Mouse (Mus musculus) brain, embryonic 18.5 days (tissue): ENCODE data around the gene Rpl23a.

Experiments used
- DNase-seq: peaks from one replicate; pipeline ENCODE4 v3.0.0-alpha.2; 2012; ENCODE audit warnings: low read depth, low spot score

Gene Rpl23a

DNA sequence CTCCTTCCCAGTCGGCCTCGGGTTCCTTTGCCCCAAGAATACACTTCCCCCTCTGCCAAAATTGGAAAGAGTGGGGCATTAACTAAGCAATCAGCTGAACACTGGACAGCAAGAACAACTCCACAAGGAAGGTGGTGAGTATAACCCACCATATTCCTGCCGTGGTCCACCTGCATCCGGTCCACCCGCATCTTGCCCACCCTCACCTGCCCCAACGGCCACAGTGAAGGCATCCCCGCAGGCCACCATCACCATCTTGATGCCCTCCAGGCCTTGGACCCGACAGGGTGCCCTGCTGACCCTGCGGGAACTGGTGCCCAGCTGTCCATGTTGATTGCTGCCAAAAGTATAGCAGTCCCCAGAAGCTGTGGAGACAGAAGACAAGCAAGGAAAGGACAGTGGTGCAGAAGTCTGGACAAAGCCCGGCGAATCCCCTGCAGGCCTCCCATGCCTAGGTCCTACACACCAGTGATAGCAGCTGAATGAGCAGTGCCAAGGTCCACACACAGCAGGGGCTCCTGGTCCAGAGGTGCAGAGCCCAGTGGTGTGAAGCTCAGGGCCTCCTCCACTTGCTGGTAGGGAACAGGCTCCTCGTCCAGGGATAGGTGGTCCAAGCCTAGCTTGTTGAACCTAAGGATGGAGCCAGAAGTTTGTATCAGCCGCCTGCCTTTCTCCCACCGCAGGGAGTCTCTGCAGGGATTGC, 16.0 kb downstream of the Rpl23a start:
- DNase-seq, result no peak

DNA sequence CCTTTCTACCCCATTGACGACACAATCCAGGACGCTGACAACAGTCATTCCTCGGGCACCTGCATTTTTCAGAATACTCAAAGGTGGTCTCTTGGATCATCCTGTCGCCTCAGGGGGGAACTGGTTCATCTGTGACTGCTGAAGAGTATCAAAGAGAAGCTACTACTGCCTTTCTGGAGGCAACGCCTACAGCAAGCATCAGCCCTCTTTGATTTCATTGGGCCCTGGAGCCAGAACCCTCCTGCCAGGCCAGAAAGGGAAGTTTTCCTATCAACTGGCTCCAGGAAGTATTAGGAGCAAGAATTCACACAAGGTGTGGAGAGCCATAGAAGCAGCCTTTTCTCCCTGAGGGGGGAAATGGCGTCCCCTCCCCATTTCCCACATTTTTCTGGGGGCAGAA, 16.7 kb downstream of the Rpl23a start:
- no peak for DNase-seq

DNA sequence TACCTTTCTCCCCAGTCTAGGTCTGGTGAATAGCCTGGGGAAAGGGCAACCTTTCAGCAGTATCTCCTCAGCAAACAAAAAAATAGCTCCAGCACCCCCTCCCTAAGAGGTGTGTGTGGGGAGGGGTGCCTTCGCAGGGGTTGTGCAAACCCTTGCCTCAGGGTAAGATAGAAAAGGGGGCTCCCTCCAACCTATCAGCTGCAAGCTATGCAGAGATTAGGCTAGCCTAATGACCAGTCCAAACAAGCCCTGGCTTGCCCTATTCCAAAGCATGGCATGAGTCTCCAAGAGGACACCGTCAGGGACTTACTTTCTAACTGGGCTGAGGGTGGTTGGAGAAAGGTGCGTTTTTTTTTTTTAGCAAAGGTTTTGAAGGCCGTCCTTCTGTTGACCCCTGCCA, 17.2 kb downstream of the Rpl23a start:
- DNase-seq, result no peak

DNA sequence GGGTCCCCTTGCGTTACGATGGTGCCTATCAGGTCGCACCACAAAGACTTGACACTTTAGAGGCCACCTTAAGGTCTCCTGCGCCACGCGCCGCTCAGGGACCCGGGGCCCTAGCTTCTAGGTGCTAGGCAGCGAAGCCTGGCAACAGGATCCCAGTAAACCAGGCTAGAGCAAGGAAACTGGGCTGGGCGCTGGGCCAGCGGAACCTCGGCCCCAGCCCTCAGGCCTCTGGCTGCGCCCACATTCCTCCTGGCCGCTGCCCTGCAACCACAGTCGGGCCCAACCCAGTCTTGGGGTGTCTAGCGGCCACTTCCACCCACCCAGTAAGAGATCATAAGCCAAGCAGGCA, 17.6 kb downstream of the Rpl23a start:
- no peak for DNase-seq

DNA sequence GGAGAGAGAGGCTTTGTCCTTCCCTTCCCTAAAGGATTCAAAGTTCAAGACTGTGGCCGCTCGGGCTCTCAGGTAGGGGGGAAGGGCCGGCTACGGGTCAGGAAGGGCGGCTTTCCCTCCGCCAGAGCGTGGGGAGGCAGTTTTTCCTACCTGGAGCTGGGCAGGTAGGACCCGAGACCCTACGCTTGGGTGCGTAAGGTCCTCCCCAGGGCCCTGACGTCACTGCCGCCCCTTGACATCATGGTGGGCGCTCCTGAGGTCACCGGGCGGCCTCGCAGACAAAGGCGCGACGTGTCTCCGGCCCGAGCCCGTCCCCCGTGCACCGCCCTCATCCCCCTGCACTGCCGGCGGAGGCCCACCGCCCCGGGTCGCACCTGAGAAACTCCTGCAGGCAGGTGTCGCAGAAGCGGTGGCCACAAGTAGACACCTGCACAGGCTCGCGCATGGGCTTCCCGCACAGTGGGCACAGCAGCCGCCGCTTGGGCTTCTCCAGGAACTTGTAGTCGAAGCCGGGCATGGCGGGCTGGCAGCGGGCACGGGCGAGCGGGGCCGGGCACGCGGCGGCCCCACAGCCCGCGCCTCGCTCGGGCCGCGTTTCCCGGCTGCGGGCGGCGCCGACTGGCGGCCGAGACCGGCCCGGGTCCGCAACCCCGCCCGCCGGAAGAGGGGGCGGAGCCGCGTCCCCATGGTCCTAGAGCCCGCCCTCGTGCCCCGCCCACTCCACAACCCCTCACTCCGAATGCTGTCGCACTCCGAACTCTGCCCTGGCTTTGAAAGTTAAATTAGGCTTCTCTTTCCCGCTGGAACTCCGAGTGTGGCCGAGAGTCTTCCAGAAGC, 18.2 kb downstream of the Rpl23a start, which contains the start of gene Traf4:
TSS of gene Traf4 (minus strand) at position 666 of the 837 bp plus-strand sequence.
- no peak for DNase-seq

DNA sequence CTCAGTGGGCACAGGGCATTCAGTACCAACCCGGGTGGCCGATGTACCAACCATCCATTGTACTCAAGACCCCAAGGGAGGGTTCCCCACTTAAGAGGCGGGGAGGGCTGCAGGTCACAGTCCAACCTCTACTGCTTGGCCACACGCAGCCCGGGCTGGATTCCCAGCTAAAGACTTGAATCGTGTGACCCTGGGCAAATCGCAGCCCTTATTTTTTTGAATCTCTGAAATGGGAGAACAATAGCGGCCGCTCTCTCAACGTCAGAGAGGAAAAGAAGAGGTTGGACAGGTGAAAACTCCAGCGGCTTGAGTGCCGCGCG, 18.8 kb downstream of the Rpl23a start:
- DNase-seq, result no peak

DNA sequence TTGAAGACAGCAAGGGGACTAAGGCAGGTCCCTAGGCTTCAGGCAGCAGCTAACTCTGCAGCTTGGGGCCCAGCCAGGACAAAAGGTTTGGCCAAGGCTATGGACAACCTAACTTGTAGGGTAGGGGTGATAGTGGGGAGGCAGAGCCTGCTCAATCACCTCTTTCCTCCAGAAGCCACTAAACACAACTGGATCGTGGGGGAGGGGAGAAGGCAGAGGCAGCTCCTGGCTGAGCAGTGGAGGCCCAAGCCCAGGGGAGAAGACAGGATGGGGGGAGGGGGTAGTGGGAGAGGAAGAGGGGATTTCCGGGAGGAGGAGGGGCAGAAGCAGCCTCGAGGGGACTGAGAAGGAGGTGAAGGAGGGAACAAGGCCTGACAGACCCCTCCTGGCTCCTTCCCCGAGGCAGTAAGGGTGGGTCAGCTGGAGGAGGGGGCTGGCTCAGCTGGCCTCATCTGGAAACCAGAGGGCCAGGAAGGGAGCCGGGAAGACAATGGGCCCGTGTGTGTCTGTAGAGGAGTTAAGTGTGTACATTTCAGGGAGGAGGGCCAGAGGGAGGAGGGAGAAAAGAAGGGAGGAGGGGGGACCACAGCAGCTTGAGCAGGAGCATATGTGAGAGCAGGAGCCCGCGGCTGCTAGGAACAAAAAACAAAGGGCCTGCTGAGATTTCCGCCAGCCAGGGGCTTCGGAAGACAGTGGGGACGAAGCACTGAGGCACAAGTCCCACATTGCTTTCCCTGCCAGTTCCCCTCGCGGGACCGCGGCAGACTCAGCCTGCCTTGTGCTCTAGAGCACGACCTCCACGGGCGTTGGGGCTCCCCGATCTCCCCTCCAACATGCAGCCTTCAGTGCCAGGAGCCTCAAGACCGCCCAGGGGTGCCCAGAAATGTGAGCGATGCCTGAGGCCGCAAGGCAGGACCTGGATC, 19.4 kb downstream of the Rpl23a start:
- no peak for DNase-seq

DNA sequence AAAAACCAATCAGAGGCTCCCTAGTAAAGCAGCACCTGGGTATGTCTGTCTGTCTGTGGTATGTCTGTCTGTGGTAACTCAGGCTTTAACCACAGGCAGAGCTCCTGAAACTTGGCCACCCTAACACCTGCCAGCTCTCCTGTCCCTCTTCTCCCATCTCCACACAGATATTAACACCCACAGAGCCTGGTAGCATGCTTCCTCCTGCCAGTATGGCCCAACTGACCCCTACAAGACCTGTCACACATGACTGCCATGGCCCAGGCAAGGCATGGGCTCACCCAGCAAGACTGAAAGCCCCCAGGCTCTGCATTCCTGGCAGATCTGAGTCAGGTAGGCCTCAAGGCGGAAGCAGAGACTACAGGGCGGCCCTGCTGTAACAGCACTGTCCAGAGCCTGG, 20.3 kb downstream of the Rpl23a start:
- no peak for DNase-seq

DNA sequence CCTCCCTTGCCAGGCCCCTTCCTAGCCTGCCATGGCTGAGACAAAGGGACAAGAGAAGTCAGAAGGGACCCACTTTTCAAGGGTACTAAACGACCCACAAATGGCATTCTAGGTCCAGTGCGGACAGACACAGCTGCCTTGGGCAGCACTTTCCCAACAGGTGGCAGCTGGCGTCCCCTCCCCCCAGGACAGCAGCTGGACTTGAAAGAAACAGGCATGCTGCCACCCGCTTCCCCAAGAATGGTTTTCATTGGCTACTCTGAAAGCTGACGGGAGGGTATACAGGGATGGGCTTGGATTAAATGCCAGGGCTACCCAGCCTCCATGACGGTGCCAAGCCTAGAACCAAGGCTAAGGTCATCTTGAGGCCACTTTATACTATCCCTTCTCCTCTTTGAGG, 20.9 kb downstream of the Rpl23a start:
- DNase-seq, result no peak

DNA sequence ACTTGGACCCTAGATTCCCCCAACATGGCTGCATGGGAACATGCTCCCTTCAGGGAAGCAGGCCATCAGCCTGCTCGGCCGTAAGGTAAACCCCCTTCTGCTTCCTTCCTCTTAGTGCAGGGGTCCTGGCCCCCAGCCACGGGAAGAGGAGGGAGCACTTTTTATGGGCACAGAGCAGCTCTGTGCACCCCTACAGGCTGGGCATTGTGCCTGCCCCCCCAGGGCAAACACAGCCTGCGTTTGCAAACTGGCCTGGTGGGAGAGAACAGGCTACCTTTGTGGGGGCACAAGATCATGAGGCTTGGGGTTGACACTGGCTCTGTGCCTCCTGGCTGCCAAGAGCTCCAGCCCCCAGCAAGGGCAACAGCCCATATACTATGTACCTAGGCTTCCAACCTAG, 21.4 kb downstream of the Rpl23a start:
- DNase-seq, result no peak

DNA sequence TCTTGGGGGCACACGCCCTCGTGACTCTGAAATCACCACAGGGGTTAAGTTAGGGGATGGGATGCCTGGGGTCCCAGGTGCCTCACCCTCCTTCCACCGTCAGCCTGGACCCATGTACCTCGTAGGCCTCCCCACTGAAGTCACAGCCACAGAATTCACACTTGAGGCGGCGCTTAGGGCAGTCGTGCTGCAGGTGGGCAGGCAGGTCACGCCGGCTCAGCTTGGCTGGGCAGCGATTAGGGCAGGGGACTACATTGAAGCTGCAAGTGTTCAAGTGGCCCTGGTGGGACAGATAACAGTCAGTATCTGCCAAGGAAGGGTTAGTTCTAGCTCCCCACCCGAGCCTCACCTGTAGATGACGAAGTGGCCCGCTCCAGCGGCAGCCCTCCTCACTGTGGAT, 22.2 kb downstream of the Rpl23a start:
- DNase-seq, result no peak

DNA sequence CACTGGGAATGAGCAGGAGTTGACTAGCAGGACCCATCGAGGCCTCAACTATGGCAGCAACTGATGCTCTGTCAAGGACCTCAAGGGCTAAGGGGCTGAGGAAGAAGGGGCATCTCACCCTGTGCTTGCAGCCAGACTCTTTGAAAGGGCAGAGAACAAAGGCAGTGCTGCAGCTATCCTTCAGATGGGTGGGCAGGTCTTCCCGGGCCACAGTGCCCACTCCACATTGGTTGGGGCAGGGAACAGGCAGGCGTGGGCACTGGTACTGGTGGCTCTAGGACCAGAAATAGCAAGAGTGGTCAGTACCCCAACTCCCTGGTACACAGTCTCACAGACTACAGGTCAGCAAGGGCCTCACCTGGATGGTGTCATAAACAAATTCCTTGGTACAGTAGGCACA, 22.7 kb downstream of the Rpl23a start:
- DNase-seq, result no peak

DNA sequence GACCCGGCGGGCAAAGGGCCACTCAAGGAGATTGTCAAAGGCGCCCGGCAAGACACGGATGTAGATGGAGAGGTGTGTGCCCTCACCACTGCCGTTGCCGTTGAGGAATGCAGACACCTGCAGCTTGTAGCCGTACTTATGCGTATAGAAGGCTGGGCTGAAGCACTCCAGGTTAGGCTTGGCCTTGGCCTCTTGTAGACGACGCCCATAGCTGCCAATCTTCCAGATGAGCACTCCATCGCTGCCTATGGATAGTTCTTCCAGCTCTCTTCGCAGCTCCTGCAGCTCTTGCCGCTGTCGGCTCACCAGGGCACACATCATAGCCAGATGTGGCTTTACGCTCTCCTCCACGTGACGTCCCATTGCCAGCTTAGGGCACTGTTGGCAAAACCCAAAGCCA, 23.2 kb downstream of the Rpl23a start:
- no peak for DNase-seq

DNA sequence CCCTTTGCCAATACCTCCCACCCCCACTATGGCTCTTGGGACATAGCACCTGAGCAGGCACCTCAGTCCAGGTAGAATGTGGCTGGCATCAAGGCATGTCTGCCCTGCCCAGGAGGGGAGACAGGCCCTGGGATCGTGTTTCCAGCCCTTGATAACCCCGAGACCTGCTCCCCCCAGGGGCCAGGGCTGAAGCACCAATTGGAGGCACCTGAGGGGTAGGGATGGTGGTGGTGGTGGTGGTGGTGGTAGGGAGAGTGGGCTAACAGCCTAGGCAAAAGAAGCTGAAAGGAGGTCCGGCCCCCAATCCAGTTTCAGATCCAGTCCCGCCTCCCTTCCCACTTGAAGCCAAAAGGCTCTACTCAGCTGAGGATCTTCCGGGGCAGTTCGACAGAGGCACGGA, 23.8 kb downstream of the Rpl23a start:
- no peak for DNase-seq

DNA sequence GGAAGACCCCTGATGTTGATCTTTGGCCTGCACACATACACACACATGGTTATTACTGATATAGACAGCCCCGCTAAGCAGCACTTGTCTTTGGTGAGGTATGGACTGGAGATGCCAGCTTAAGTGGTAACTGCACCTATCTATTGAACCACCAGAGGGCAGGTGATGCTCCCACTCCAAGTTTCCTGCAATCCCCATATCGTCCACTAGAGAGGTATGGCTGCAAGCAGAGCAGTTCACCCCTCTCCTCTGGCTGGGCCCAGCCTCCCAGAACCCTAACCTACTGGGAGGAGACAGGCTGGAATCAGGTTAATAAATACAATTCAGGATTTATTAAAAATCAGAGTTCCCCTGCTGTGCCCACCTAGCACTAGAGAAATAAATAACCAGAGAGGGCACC, 24.3 kb downstream of the Rpl23a start:
- no peak for DNase-seq

DNA sequence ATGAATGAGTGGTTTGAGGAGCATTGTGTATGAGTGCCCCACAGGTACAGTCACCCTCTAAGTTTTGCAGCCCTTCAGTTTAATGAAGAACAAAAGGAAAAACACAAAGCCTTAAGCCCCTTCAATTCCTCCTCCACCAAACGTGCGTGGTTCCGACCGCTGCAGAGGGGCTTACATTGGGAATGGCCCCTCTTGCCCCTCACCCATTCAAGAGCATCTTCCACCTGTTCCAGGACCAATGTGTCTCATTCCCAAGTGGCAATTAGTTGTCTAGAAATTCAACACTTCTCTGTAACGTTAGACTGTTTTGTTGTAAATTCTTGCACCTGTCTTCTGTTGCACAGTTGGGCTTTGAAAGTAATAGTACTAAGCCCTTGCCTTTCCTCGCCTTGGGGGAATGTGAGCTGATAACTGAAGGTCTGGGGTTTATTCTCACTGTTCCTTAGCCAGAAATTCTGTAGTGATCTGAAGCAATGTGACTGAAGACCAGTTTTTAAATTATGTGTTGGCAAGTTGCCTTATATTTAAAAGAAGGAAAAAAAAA, 27.2 kb downstream of the Rpl23a start:
- DNase-seq, result no peak

DNA sequence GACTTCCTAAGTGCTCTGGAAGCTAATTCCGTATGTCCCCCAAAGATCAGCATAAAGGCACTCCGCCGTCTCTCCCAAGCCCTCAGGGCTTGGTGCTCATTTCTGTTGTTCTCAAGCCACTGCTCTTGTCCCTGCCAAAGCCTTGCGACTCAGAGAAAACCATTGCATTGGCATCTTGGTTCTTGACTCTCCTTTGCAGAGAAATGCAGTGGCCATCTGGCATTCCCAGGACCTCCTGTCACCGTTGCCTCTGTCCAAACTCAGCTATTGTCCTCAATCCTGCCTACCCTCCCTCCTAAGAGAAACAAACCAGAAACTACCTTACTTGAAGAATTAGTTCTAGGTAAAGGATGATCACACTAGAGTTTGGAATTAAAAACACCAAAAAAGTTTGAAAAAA, 27.7 kb downstream of the Rpl23a start:
- no peak for DNase-seq

DNA sequence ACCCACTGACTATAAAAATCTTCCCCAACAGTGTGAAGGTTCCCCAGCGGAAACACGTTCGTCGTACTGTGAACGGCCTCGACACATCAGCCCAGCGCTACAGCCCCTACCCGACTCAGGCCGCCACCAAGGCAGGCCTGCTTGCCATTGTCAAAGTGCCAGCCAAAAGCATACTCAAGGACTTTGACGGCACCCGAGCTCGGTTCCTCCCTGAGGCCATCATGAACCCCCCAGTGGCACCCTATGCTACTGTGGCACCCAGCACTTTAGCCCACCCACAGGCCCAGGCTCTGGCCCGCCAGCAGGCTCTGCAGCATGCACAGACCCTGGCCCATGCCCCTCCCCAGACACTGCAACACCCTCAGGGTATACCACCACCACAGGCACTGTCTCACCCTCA, 29.6 kb downstream of the Rpl23a start:
- DNase-seq, result no peak

DNA sequence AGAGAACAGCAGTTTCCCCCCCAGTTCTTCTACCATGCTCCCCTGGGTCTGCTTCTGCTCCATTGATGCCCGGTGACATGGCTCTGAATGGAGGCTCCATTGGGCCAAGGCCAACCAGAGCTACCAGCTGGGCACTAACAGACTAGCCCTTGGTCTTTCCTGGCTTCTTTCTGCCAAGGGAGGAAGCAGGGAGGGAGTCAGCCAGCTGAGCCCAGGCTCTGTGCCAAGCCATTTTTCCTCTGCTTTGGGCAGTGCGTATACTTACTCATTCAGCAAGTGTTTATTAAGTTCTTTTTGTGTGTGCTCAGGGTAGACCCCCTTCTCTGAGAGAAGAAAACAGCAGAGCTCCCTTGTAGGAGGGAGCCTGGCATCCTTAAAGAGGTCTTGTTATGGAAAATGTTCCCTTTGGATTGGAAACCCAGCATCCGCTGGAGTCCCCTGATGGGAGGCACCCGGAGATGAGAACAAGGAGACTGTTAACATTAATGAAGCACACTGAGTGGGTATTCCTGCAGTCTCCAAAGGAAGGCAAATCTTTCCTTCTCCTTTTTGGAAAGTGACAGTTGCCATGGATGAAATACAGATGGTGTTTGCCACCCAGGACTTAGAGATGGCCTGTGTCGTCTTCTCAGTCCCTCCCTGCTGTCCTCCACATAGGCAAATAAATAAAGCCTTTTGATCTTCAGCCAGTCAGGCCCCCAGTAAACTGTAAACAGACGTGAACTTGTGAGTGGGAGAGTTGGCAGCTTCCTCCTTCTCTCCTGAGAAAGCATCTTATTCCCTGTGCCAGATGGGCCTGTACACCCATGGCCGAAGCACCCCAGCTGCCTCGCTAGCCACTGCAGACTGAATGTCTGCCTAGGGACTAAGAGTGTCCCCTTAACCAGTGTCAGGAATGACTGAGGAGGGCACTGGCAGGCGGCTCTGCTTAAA, 30.8 kb downstream of the Rpl23a start:
- DNase-seq, result no peak

DNA sequence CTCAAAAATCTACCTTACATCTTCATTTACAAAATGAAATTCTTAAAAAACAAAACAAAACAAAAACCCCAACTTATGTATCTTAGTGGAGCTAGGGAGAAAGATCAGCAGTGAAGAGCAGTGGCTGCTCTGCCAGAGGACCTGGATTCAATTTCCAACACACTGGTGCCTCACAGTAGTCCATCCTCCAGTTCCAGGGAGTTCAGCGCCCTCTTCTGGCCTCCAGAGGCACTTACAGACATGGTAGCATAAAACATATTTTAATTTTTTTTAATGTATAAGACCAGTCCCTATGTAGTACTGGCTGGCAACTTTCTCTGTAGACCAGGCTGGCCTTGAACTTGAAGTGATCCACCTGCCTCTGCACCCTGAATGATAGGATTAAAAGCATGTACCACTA, 32.2 kb downstream of the Rpl23a start:
- DNase-seq, result no peak
